Mouse (Mus musculus) G1E (cell line): Measurements from ENCODE around the gene Rictor.

Source experiments
- CTCF ChIP-seq: IDR thresholded peaks from 2 replicates; pipeline ENCODE4 v1.5.1; 2012; ENCODE audit warnings: low read depth, low read length, inconsistent platforms, mixed read lengths
- GATA1 ChIP-seq: IDR thresholded peaks from 2 replicates; pipeline ENCODE4 v1.6.1; 2012; ENCODE audit warnings: borderline replicate concordance, low read length, inconsistent platforms, mixed read lengths
- GATA2 ChIP-seq: IDR thresholded peaks from 2 replicates; pipeline ENCODE4 v1.6.1; 2012; ENCODE audit warnings: low read depth, low read length, inconsistent platforms, borderline replicate concordance

GRCm38 (mm10) chr15:6663991-6664390 is 44.2 kb upstream of the Rictor start:
- TF ChIP-seq CTCF: no peak
- no peak for TF ChIP-seq GATA1
- TF ChIP-seq GATA2: no peak
